Mouse (Mus musculus) heart, embryonic 10.5 days (tissue): ENCODE results near the gene Chga. TPM values are rescaled to one million over a fixed set of nuclear protein-coding genes. Genes with fewer than 3 reads are reported as not detected.

Source experiments
- DNase-seq: peaks from one replicate; pipeline ENCODE4 v3.0.0-alpha.2; 2017; ENCODE audit warnings: low spot score
- H3K27ac ChIP-seq: fragments of 300-500 bp; sonication (generic); 2 replicates; pipeline ENCODE4 v1.5.1; 2016; ENCODE audit warnings: mild to moderate bottlenecking
- H3K27me3 ChIP-seq: fragments of 300-500 bp; sonication (generic); 2 replicates; pipeline ENCODE4 v1.6.1; 2016; ENCODE audit warnings: mild to moderate bottlenecking; ENCODE audit not compliant: poor library complexity, insufficient read depth, severe bottlenecking
- H3K36me3 ChIP-seq: fragments of 300-500 bp; sonication (generic); 2 replicates; pipeline ENCODE4 v1.6.1; 2016; ENCODE audit warnings: mild to moderate bottlenecking, moderate library complexity
- H3K4me1 ChIP-seq: fragments of 300-500 bp; sonication (generic); 2 replicates; pipeline ENCODE4 v1.6.1; 2016; ENCODE audit warnings: mild to moderate bottlenecking
- H3K4me3 ChIP-seq: fragments of 300-500 bp; sonication (generic); 2 replicates; pipeline ENCODE4 v1.5.1; 2016; ENCODE audit warnings: mild to moderate bottlenecking, moderate library complexity
- H3K9me3 ChIP-seq: fragments of 300-500 bp; sonication (generic); 2 replicates; pipeline ENCODE4 v1.6.1; 2016; ENCODE audit warnings: mild to moderate bottlenecking, moderate library complexity
- WGBS: fragments of 180-500 bp; shearing (Covaris S2); methylation state at CpG from one replicate; pipeline ENCODE4 v1.1.7; 2016; 5-methylcytosine and 5-hydroxymethylcytosine counted together
- polyA plus RNA-seq: library from polyadenylated mRNA; unstranded; fragments of >200 nt; fragmentation: Nextera tagmentation; extraction: Ambion mirVana; gene quantifications from 2 replicates; pipeline ENCODE4 v1.2.1, GENCODE M21; 2016

The Chga gene
- polyA plus RNA-seq, 1 experiment from 2014 or later = 0.44 TPM

DNA sequence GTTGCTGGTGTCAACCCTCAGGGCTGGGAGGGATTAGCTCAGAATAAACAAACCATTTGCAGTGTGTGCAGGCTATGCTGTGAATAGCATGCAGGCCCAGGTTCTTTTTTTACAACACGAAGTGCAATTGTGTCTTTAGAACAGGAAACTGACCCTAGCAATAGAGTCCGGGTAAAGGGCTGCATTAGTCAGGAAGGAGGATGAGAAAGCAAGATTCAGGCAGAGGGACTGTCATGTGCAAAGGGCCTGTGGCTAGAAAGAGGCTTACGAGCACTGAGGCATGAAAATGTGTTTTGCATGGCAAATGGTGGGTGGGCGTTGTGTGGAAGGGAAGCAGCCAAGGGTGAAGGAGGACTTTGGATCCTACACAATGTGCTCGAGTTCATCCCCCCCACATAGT lies 26.8 kb upstream of the Chga start:
- H3K4me3 ChIP-seq = no peak overlapping the region
- H3K36me3 ChIP-seq = no peaks in the 10 kb centered on the region
- peaks cover 6% of the 10 kb centered on the region; the same call in 1 of the 2 replicates for H3K27me3 ChIP-seq
- no peak for DNase-seq
- no peaks in the 10 kb centered on the region for H3K9me3 ChIP-seq
- no peak overlapping the region for H3K27ac ChIP-seq
- H3K4me1 ChIP-seq = peaks cover 6% of the 10 kb centered on the region; the same call in 1 of the 2 replicates
- WGBS = 74% methylated on average over 5 of the region's 5 CpGs

DNA sequence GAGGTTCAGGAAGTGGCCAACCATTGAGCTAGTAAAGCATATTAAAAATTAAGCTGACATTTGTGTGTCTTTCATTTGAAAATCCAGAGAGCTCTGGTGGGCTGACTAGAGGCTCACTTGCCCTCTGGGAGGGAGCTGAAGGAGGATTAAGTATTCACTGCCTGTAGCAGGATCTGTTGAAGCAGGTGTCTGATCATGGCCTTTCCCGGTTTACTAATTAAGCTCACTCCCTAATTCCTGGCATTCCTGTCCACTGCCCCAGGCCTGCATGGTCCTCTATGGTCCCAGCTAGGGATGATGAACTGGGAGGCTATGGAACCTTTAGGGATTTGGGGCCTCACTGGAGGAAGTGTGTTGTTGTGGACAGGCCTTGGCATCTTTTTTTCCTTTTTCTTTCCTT lies 19.0 kb upstream of the Chga start:
- Histone ChIP-seq H3K4me3 (no peak overlapping the region), H3K36me3 (no peaks in the 10 kb centered on the region), H3K4me1 (no peaks in the 10 kb centered on the region), H3K27me3 (0 out of 2 replicates have a peak, but pooled peaks cover 6% of the 10 kb centered on the region), H3K27ac (no peak overlapping the region), H3K9me3 (no peaks in the 10 kb centered on the region)
- WGBS = 78% methylated on average over 1 of the region's 1 CpGs
- DNase-seq = no peak

DNA sequence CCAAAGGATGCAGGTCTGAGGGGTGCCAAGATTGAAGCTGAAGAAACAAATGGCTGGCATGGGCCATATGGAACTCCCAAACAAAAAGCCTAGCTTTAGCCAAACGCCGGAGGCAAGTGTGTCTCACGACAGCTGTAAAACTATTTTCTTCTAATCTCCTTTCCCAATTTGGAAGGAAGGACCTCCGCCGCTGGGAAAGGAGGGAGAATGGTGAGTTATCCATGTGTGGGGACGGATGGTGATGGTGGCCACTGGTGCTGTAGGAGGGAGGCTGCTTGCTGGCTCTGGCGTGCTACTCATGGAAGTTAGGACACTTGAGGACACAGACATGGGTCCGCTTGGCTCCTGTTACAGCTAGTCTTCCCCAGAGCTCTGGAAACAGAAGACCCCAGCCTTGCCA lies 14.5 kb upstream of the Chga start:
- Histone ChIP-seq H3K9me3 (no peaks in the 10 kb centered on the region), H3K27me3 (0 out of 2 replicates have a peak, but pooled peaks cover 6% of the 10 kb centered on the region), H3K4me3 (no peak overlapping the region), H3K36me3 (no peaks in the 10 kb centered on the region), H3K27ac (no peak overlapping the region), H3K4me1 (no peaks in the 10 kb centered on the region)
- DNase-seq = no peak
- WGBS = 61% methylated on average over 8 of the region's 8 CpGs

DNA sequence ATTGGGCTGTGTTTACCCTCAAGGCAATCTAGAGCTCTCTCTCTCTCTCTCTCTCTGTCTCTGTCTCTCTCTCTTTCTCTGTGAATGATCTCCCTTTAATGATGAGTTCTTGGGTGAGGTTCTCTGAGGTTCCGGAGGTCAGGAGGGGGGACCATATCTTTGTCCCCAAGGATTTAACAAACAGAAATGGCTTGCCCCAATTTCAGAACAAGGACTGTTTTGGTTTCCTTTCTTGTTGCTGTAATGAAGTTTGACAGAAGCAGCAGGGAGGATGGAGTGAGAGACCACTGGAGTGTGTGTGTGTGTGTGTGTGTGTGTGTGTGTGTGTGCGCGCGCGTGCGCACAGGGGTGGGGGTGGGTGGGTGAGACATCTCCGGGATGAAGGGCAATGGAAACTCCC lies 13.6 kb upstream of the Chga start:
- no peak overlapping the region for H3K4me3 ChIP-seq
- H3K9me3 ChIP-seq = no peaks in the 10 kb centered on the region
- DNase-seq = no peak
- no peak overlapping the region for H3K27ac ChIP-seq
- 0 out of 2 replicates have a peak, but pooled peaks cover 6% of the 10 kb centered on the region for H3K27me3 ChIP-seq
- no peaks in the 10 kb centered on the region for H3K4me1 ChIP-seq
- no peaks in the 10 kb centered on the region for H3K36me3 ChIP-seq
- 94% methylated on average over 7 of the region's 7 CpGs for WGBS

DNA sequence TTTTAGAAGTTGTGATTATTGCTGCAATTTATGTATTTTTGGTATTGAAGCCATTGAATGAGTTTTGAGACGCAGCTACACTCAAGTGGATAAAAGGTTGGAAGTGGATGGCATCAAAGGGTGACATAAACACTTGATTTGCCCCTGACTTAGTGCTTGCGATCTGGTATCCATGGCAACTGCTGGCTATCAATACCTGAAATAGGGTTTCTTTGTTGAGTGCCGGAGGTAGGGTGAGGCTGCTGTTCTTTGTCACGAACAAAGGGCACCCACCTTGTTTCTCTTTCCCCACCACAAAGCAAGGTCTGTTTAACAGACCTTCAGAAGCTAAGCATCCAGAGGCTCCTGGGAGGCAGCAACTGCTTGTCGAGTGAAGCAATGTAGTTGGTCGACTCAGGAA lies 9.6 kb upstream of the Chga start:
- H3K9me3 ChIP-seq = no peaks in the 10 kb centered on the region
- WGBS = 60% methylated on average over 6 of the region's 6 CpGs

DNA sequence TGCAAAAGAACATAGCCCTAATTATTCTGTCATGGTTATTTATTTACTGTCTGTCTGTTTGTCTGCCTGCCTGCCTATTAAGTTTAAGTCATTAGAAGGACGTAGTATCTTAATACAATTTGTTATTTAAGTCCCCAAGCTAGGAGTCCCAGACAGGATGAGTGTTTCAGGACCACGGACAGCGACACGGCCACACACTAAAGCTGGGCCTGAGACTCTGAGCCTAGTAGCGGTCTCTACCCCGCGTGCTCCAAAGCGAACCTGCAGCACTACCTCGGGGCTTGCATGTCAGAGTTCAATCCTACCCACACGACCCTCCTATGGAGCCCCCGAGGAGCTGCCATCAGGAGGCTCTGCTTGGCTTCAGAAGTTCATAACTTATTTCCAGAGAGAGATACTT lies 4.2 kb upstream of the Chga start:
- no peaks in the 10 kb centered on the region for H3K9me3 ChIP-seq
- peaks cover 13% of the 10 kb centered on the region; the same call in 1 of the 2 replicates for H3K4me1 ChIP-seq
- peak; percentile 92 for DNase-seq
- WGBS = 4% methylated on average over 11 of the region's 11 CpGs
- H3K27ac ChIP-seq = no peak overlapping the region
- H3K36me3 ChIP-seq = no peaks in the 10 kb centered on the region
- peaks cover 45% of the 10 kb centered on the region for H3K27me3 ChIP-seq
- no peak overlapping the region for H3K4me3 ChIP-seq

More for the DNA sequence above, 9.6 kb upstream of the Chga start:
- no peak for DNase-seq
- Histone ChIP-seq H3K4me1 (0 out of 2 replicates have a peak, but pooled peaks cover 3% of the 10 kb centered on the region), H3K27ac (no peak overlapping the region), H3K36me3 (no peaks in the 10 kb centered on the region), H3K4me3 (no peak overlapping the region), H3K27me3 (no peaks in the 10 kb centered on the region)

DNA sequence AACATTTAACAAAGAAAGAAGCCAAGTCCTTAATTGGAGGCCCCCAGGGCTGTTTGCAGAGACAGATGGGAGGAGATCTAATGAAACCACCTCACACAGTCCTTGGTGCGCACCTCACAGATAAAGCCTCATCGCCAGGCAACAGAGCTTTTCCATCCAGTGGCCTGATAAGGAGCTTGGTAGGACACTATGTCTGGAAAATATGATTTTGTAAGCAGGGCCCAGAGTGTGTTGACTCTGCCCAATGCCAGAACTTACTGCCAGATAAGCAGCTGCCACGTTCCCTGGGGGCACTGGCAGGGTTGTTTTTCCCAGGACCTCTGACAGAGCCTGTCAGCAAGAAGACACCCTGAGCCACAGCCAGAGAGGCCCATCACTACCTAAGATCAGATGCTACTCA lies 3.6 kb upstream of the Chga start:
- H3K4me3 ChIP-seq = no peak overlapping the region
- peaks cover 51% of the 10 kb centered on the region for H3K27me3 ChIP-seq
- H3K9me3 ChIP-seq = no peaks in the 10 kb centered on the region
- peaks cover 13% of the 10 kb centered on the region; the same call in 1 of the 2 replicates for H3K4me1 ChIP-seq
- no peak overlapping the region for H3K27ac ChIP-seq
- H3K36me3 ChIP-seq = no peaks in the 10 kb centered on the region
- 65% methylated on average over 3 of the region's 3 CpGs for WGBS
- DNase-seq = no peak

DNA sequence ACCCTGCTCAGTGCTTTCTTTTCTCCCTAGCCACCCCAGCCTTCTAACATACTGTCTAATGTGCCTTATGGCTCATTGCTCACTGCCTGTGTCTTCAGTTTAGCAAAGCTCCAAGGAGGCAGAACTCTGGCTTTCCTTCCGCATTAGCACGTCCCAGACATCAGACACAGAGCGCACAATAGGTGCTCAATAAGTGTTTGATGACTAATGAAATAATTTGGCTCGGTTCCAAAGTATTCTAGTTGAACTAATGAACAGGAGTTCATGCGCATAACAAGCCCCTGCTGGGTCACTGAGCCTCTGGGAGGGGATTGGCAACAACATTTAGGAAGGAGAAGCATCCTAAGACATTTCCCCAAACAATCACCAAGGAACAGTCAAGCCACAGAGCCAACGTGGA lies 2.8 kb upstream of the Chga start:
- no peak for DNase-seq
- 74% methylated on average over 6 of the region's 6 CpGs for WGBS
- no peaks in the 10 kb centered on the region for H3K9me3 ChIP-seq
- H3K36me3 ChIP-seq = no peaks in the 10 kb centered on the region
- H3K4me1 ChIP-seq = peaks cover 10% of the 10 kb centered on the region; the same call in 1 of the 2 replicates
- no peak overlapping the region for H3K4me3 ChIP-seq
- H3K27ac ChIP-seq = no peak overlapping the region
- peaks cover 52% of the 10 kb centered on the region for H3K27me3 ChIP-seq

DNA sequence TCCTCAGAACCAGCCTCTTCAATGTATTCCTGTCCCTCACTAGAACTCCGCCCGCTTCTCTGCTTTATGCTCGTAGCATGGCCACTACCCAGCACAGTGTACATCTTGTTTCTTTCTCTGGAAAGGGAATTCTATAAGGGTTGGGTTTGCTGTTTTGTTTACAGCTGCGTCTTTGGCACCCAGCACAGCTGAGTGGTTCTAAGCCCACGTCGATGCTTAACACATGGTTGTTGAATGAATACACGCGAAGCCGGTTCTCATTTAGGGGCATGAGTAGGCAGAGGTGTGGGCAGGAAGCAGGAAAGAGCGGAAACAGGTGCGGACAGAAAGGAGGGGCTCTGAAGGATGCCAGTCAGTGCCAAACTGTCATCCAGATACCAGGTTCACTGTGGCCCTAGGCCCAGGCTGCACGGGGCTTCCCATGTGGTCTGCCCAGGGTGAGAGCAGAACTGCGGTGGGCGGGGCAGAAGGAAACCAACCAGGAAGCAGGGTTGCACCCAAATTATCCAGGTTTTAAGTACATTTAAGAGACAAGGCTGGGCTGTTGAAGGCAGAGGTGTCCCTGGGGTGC lies 979 bp upstream of the Chga start:
- Histone ChIP-seq H3K36me3 (no peaks in the 10 kb centered on the region), H3K4me1 (peaks cover 10% of the 10 kb centered on the region; the same call in 1 of the 2 replicates), H3K9me3 (no peaks in the 10 kb centered on the region), H3K27ac (no peak overlapping the region), H3K27me3 (peaks cover 56% of the 10 kb centered on the region), H3K4me3 (no peak overlapping the region)
- no peak for DNase-seq
- WGBS = 72% methylated on average over 14 of the region's 14 CpGs

DNA sequence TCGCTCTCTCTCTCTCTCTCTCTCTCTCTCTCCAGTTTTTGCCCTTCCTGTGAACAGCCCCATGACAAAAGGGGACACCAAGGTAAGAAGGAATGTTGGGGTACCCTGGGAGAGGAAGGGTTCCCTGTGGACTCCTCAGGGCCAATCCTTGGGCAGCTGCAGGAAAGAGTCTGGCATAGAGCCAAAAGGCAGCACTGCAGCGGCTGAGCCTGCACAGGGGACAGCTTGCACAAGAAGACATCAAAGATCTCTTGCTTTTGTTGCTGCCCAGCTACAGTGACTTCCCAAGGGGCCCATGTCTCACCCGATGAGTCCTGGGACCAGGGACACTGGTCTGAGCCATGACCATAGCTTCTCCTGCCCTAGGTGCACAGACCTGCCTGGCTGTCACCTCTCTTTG lies 1.1 kb downstream of the Chga start:
- Histone ChIP-seq H3K27ac (no peak overlapping the region), H3K9me3 (no peaks in the 10 kb centered on the region), H3K27me3 (peaks cover 54% of the 10 kb centered on the region), H3K4me3 (no peak overlapping the region), H3K36me3 (no peaks in the 10 kb centered on the region), H3K4me1 (peaks cover 10% of the 10 kb centered on the region; the same call in 1 of the 2 replicates)
- WGBS = 82% methylated on average over 3 of the region's 3 CpGs
- no peak for DNase-seq

DNA sequence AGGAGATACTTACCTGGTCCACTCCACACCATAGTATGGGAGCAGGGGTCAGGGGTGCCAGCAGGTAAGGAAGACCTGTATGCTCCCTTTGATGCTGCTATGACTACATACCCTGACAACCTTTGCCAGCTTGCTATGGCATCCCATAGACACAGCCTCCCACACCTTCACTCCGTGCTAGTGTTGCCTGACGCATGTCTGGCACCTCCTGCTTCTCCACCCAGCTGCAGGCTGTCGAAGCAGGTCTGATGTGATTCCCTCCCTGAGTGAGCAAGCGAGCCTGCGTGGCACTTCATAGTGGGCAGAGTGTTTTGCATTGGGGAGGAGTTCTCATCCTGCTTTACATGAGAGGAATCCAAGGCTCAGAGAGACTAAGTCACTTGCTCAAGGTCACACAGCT lies 2.6 kb downstream of the Chga start:
- H3K36me3 ChIP-seq = no peaks in the 10 kb centered on the region
- DNase-seq = no peak
- peaks cover 6% of the 10 kb centered on the region; the same call in 1 of the 2 replicates for H3K4me1 ChIP-seq
- no peak overlapping the region for H3K27ac ChIP-seq
- H3K27me3 ChIP-seq = peaks cover 47% of the 10 kb centered on the region
- WGBS = 73% methylated on average over 5 of the region's 5 CpGs
- H3K4me3 ChIP-seq = no peak overlapping the region
- H3K9me3 ChIP-seq = no peaks in the 10 kb centered on the region

DNA sequence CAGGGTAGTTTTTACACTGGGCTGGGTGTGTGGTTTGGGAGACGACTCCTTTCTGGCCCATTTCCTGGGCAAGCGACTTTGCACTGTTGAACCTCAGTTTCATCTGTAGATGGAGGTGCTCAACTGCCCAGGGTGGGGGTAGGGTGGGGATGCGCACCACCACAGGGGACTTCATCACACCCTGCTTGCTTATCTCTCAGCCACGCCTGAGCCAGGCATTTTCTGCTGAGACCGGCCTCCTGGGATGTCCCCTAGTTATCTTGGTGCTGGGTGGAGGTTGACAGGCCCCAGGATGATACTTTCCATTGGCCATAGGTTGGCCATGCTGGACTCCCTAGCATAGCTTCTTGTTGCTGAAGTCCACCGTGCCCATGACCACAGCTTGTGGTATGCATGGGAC lies 10.3 kb downstream of the Chga start:
- Histone ChIP-seq H3K4me3 (no peak overlapping the region), H3K9me3 (no peaks in the 10 kb centered on the region), H3K4me1 (0 out of 2 replicates have a peak, but pooled peaks cover 2% of the 10 kb centered on the region), H3K27ac (no peak overlapping the region), H3K36me3 (no peaks in the 10 kb centered on the region), H3K27me3 (peaks cover 18% of the 10 kb centered on the region; the same call in 1 of the 2 replicates)
- 46% methylated on average over 6 of the region's 6 CpGs for WGBS
- DNase-seq = no peak

DNA sequence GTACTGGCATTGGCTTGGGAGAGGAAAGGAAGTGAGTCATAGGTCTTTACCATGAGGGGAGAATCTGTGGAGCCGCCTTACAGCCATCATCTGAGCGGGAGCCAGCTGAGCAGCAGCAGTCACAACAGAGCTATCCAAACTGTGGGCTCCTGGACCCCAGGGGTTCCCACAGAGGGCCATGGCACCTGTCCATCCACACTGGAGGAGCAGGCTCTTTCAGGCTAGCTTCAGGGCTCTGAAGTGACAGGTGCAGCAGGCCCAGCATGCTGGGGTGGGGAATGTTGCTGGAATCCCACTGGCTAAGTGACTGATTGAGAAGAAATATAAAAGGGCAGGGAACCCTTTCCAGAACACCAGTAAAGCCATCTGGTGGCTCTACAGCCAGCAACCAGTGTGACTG lies 12.2 kb downstream of the Chga start:
- peaks cover 13% of the 10 kb centered on the region; the same call in 1 of the 2 replicates for H3K27me3 ChIP-seq
- no peaks in the 10 kb centered on the region for H3K36me3 ChIP-seq
- DNase-seq = no peak
- no peak overlapping the region for H3K4me3 ChIP-seq
- H3K27ac ChIP-seq = no peak overlapping the region
- no peaks in the 10 kb centered on the region for H3K9me3 ChIP-seq
- WGBS = 56% methylated on average over 2 of the region's 2 CpGs
- 0 out of 2 replicates have a peak, but pooled peaks cover 10% of the 10 kb centered on the region for H3K4me1 ChIP-seq

DNA sequence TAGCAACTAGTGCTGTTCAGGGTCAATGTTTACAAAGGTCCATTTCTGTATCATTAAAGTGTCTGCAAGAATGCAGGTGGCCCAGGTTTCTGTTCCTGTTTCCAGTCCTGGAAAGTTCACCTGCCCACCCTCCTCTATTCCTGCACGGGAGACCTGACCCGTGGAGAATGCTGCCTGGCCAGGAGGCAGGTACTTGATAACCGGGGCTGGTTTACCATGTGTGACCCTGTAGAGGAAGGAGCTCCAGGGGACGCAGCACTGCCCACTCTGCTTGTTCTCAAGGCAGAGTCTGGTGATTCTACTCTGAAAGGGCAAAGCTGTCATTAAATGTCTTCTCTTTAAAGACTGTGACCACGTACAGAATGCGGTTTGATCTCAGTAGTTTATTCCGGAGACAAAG lies 13.4 kb downstream of the Chga start:
- Histone ChIP-seq H3K27me3 (peaks cover 2% of the 10 kb centered on the region; the same call in 1 of the 2 replicates), H3K4me3 (no peak overlapping the region), H3K4me1 (0 out of 2 replicates have a peak, but pooled peaks cover 12% of the 10 kb centered on the region), H3K9me3 (no peaks in the 10 kb centered on the region), H3K27ac (no peak overlapping the region), H3K36me3 (no peaks in the 10 kb centered on the region)
- 68% methylated on average over 7 of the region's 7 CpGs for WGBS
- no peak for DNase-seq
